Mouse (Mus musculus): Measurements from ENCODE around the gene Appl1. TPM values are rescaled to one million over a fixed set of nuclear protein-coding genes. Genes with fewer than 3 reads are reported as not detected.
"Not testable (repeated sequence)": the region's sequence is repeated elsewhere in the genome, so short reads cannot be mapped to it uniquely, and the experiment has no call there.

The Appl1 gene
- polyA plus RNA-seq, 1 experiment from 2014 or later = 30.4 TPM

DNA sequence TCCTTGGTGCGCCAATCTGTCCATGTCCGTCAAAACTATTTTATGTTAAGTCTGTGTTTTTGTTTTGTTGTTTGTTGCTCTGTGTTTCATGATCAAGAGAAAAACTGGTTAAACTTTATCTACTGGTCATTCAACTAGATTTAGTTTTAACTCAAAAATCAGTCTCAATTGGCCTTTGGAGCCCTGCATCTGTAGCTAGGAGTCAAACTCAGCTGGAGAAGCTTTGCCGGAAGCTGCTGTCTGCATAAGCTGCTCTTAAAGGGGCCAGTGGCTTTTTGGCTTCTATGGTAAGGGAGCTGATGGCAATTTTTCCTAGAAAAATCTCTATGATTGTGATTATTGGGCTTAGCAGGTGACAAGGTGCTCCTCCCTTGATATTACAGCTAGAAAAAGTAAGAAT lies 36.1 kb downstream of the Appl1 start:
- Histone ChIP-seq H3K27me3 (ENCODE audit: control insufficient read depth, insufficient read depth, low read length) (no peaks in the 10 kb centered on the region), H3K27ac (ENCODE audit: low read length) (no peak overlapping the region), H3K4me3 (ENCODE audit: low read length) (no peak overlapping the region), H3K9me3 (replicated peaks; ENCODE audit: control insufficient read depth, low read length) (no peaks in the 10 kb centered on the region), H3K9ac (ENCODE audit: low read length) (no peak overlapping the region), H3K4me2 (ENCODE audit: low read depth, low read length) (no peak overlapping the region), H3K4me1 (ENCODE audit: control insufficient read depth, insufficient read depth, low read length) (no peaks in the 10 kb centered on the region), H3K36me3 (ENCODE audit: control insufficient read depth, insufficient read depth) (no peaks in the 10 kb centered on the region)
- WGBS = 82% methylated on average over 3 of the region's 3 CpGs
- no peak for ATAC-seq (replicated peaks; ENCODE audit: extremely low read depth, insufficient read depth, low FRiP score)

DNA sequence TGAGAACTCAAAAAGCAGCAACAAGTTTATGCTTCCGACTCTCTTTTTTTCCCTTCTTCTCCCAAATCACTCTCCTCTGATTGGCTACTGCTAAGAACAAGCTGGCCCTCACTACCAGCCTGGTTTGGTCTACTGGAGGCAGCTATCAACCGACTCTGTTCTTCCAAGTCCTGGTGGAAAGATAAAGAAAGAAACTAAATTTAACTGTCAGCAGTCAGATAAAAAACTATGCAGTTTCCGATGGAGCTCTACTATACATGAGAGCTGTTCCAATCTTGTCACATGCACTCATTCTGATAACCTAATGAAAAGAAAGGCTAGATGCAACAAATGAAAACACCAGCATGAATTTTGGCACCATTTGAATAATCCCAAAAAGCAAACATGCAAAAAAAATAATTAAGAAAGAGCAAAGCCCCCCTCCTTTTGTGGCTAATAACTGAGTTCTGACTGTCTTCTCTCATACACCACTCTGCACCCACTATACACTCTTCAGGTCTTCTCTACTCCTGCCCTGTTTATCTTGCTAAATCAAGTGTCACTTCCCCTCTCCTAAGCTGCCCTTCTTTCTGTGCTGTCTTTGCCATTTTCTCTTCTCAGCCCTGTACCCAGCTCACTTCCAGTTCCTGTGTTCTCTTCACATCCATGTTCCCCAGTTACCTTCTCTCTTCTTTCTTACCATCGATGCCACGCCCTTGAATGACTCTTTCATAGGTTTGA lies 47.2 kb downstream of the Appl1 start:
- H3K36me3 ChIP-seq (ENCODE audit: control insufficient read depth, insufficient read depth) = peaks cover 26% of the 10 kb centered on the region
- 58% methylated on average over 5 of the region's 5 CpGs for WGBS

DNA sequence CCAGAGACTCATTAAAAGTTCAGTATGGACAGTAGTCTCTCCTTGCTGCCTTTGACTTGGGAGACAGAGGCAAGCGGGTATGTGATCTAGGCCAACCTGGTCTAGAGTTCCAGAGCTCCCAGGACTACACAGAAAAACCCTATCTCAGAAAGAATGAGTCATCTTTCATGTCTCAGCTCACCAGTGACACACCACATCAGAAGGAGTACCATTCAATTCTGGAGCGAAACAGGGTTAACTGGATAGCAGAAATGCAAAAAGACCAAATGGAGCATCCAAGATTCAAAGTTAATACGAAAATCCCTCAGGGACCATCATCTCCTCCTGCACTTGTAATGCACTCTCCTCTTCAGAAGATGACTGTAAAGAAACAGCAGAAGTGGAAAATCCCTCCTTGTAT lies 51.7 kb downstream of the Appl1 start:
- Histone ChIP-seq H3K9ac (ENCODE audit: low read length) (no peak overlapping the region), H3K4me3 (ENCODE audit: low read length) (no peak overlapping the region), H3K27ac (ENCODE audit: low read length) (no peak overlapping the region), H3K9me3 (replicated peaks; ENCODE audit: control insufficient read depth, low read length) (no peaks in the 10 kb centered on the region), H3K4me1 (ENCODE audit: control insufficient read depth, insufficient read depth, low read length) (no peaks in the 10 kb centered on the region; the same call in 1 of the 2 replicates), H3K4me2 (ENCODE audit: low read depth, low read length) (no peak overlapping the region), H3K36me3 (ENCODE audit: control insufficient read depth, insufficient read depth) (peaks cover 11% of the 10 kb centered on the region), H3K27me3 (ENCODE audit: control insufficient read depth, insufficient read depth, low read length) (no peaks in the 10 kb centered on the region)
- WGBS = 93% methylated on average over 3 of the region's 3 CpGs
- no peak for ATAC-seq (replicated peaks; ENCODE audit: extremely low read depth, insufficient read depth, low FRiP score)

More for the DNA sequence above, 47.2 kb downstream of the Appl1 start:
- no peak overlapping the region for H3K4me3 ChIP-seq (ENCODE audit: low read length)
- ATAC-seq (replicated peaks; ENCODE audit: extremely low read depth, insufficient read depth, low FRiP score) = no peak
- no peak overlapping the region for H3K4me2 ChIP-seq (ENCODE audit: low read depth, low read length)
- no peaks in the 10 kb centered on the region for H3K9me3 ChIP-seq (replicated peaks; ENCODE audit: control insufficient read depth, low read length)
- H3K4me1 ChIP-seq (ENCODE audit: control insufficient read depth, insufficient read depth, low read length) = no peaks in the 10 kb centered on the region; the same call in 1 of the 2 replicates
- no peaks in the 10 kb centered on the region for H3K27me3 ChIP-seq (ENCODE audit: control insufficient read depth, insufficient read depth, low read length)
- H3K9ac ChIP-seq (ENCODE audit: low read length) = no peak overlapping the region
- H3K27ac ChIP-seq (ENCODE audit: low read length) = no peak overlapping the region

DNA sequence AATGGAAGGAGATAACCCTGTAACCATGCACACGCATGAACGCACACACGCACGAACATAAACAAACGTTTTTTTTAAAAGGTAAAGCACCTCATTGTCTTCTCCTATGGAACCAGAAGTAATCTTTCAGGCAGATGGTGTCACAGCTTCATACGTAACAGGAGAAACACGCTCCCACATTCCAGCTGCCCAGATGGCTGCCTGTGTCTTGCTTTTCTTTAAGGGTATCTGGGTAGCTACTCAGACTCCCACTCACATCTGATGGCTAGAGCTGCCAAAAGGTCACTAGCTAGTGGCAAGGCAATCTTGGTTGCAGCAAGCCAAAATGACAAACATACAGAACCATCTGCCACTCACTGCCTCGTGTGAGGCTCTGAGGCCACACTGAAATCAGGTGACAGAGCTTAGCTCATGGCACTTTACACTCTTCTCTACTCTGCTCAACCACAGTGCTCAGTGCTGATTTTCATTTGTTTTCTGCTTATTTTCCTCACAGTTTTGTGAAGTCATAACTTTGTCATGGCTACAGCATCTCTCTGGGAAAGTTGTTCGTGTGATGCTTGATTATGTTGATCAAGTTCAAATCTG lies 57.3 kb downstream of the Appl1 start:
- WGBS = 75% methylated on average over 9 of the region's 9 CpGs
- H3K27ac ChIP-seq (ENCODE audit: low read length) = no peak overlapping the region
- no peak overlapping the region for H3K9ac ChIP-seq (ENCODE audit: low read length)
- H3K4me1 ChIP-seq (ENCODE audit: control insufficient read depth, insufficient read depth, low read length) = peaks cover 3% of the 10 kb centered on the region; the same call in 1 of the 2 replicates
- ATAC-seq (replicated peaks; ENCODE audit: extremely low read depth, insufficient read depth, low FRiP score) = no peak
- H3K27me3 ChIP-seq (ENCODE audit: control insufficient read depth, insufficient read depth, low read length) = no peaks in the 10 kb centered on the region
- no peaks in the 10 kb centered on the region for H3K36me3 ChIP-seq (ENCODE audit: control insufficient read depth, insufficient read depth)
- H3K9me3 ChIP-seq (replicated peaks; ENCODE audit: control insufficient read depth, low read length) = no peaks in the 10 kb centered on the region
- no peak overlapping the region for H3K4me3 ChIP-seq (ENCODE audit: low read length)
- no peak overlapping the region for H3K4me2 ChIP-seq (ENCODE audit: low read depth, low read length)

DNA sequence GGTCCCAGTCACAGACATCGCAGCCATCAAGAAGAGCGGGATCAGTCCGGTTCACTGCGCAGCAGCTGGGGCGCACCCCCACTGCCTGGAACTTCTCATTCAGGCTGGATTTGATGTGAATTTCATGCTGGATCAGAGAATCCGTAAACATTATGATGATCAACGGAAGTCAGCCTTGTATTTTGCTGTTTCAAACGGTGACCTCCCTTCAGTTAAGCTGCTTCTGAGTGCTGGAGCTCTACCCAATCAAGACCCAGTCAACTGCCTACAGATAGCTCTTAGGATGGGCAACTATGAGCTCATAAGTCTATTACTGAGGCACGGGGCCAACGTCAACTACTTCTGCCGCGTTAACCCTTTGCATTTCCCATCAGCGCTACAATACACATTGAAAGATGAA lies 59.2 kb downstream of the Appl1 start:
- H3K27ac ChIP-seq (ENCODE audit: low read length) = no peak overlapping the region
- no peak for ATAC-seq (replicated peaks; ENCODE audit: extremely low read depth, insufficient read depth, low FRiP score)
- 89% methylated on average over 13 of the region's 13 CpGs for WGBS
- no peak overlapping the region for H3K4me2 ChIP-seq (ENCODE audit: low read depth, low read length)
- no peaks in the 10 kb centered on the region for H3K36me3 ChIP-seq (ENCODE audit: control insufficient read depth, insufficient read depth)
- no peak overlapping the region for H3K4me3 ChIP-seq (ENCODE audit: low read length)
- H3K4me1 ChIP-seq (ENCODE audit: control insufficient read depth, insufficient read depth, low read length) = peaks cover 3% of the 10 kb centered on the region; the same call in 1 of the 2 replicates
- no peaks in the 10 kb centered on the region for H3K27me3 ChIP-seq (ENCODE audit: control insufficient read depth, insufficient read depth, low read length)
- no peak overlapping the region for H3K9ac ChIP-seq (ENCODE audit: low read length)
- H3K9me3 ChIP-seq (replicated peaks; ENCODE audit: control insufficient read depth, low read length) = no peaks in the 10 kb centered on the region

DNA sequence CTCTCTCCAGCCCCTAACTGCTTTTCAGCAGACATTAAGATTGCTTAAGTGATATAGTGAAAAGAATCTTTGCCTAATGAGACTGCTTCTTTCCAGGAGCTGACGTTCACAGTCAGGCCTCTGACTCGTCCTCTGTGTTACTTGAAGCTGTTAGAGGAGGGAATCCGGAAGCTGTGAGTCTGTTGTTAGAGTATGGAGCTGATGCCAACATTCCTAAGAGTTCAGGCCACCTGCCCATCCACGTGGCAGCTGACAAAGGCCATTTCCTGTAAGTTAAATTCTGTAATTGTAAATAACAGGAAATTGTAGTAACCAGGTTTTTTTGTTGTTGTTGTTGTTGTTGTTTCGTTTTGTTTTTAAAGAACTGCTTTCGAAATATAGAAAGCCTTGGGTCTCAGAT lies 59.8 kb downstream of the Appl1 start:
- H3K4me3 ChIP-seq (ENCODE audit: low read length) = no peak overlapping the region
- no peaks in the 10 kb centered on the region for H3K9me3 ChIP-seq (replicated peaks; ENCODE audit: control insufficient read depth, low read length)
- no peak for ATAC-seq (replicated peaks; ENCODE audit: extremely low read depth, insufficient read depth, low FRiP score)
- H3K4me2 ChIP-seq (ENCODE audit: low read depth, low read length) = no peak overlapping the region
- no peaks in the 10 kb centered on the region for H3K27me3 ChIP-seq (ENCODE audit: control insufficient read depth, insufficient read depth, low read length)
- H3K36me3 ChIP-seq (ENCODE audit: control insufficient read depth, insufficient read depth) = no peaks in the 10 kb centered on the region
- peaks cover 3% of the 10 kb centered on the region; the same call in 1 of the 2 replicates for H3K4me1 ChIP-seq (ENCODE audit: control insufficient read depth, insufficient read depth, low read length)
- no peak overlapping the region for H3K27ac ChIP-seq (ENCODE audit: low read length)
- 48% methylated on average over 6 of the region's 6 CpGs for WGBS
- no peak overlapping the region for H3K9ac ChIP-seq (ENCODE audit: low read length)

DNA sequence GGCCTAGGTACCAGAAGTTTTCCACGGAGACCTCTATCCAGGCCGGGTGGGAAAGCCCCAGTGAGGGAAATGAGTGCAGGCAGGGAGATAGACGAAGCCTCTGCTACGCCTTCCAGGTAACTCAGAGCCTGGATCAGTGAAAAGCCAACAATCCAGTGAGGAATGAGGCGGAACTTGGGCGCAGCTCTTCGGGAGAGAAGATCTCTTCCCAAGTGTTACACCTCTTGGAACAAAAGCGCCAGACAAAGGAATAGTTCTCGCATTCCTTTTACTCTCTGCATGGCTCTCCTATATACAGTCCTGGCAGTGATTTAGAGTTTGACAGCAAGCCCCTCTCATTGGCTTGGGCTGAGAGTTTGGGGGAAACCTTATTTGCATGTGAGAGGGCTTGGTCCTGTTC lies 60.6 kb downstream of the Appl1 start:
- WGBS = 47% methylated on average over 9 of the region's 9 CpGs

DNA sequence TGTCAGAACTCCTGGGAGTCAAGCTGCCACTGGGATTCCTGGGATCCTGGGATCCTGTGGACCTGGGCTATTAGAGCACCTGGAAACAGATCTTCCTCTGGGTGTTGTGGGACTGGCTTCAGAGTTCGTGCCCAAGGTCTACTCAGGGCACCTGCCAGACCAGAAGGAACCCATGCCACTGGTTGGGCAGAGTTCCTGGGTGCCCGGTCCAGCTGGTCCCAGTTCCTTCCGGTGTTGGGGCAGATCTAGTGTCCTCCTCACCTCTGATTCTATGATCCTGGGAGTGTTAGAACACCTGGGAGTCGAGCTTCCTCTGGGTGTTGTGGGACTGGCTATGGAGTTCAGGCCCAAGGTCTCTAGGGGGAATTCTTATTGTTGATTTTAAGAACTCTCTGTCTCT lies 63.6 kb downstream of the Appl1 start:
- Histone ChIP-seq H3K27ac (ENCODE audit: low read length) (no peak overlapping the region), H3K9ac (ENCODE audit: low read length) (no peak overlapping the region), H3K36me3 (ENCODE audit: control insufficient read depth, insufficient read depth) (no peaks in the 10 kb centered on the region), H3K4me3 (ENCODE audit: low read length) (no peak overlapping the region), H3K9me3 (replicated peaks; ENCODE audit: control insufficient read depth, low read length) (no peaks in the 10 kb centered on the region), H3K27me3 (ENCODE audit: control insufficient read depth, insufficient read depth, low read length) (no peaks in the 10 kb centered on the region), H3K4me1 (ENCODE audit: control insufficient read depth, insufficient read depth, low read length) (peaks cover 3% of the 10 kb centered on the region; the same call in 1 of the 2 replicates), H3K4me2 (ENCODE audit: low read depth, low read length) (no peak overlapping the region)
- 80% methylated on average over 4 of the region's 4 CpGs for WGBS
- no peak for ATAC-seq (replicated peaks; ENCODE audit: extremely low read depth, insufficient read depth, low FRiP score)

More for the DNA sequence above, 60.6 kb downstream of the Appl1 start:
- not testable (repeated sequence) for H3K4me3 ChIP-seq (ENCODE audit: low read length); H3K9ac ChIP-seq (ENCODE audit: low read length); H3K4me1 ChIP-seq (ENCODE audit: control insufficient read depth, insufficient read depth, low read length); H3K27ac ChIP-seq (ENCODE audit: low read length); H3K27me3 ChIP-seq (ENCODE audit: control insufficient read depth, insufficient read depth, low read length); H3K36me3 ChIP-seq (ENCODE audit: control insufficient read depth, insufficient read depth); H3K9me3 ChIP-seq (replicated peaks; ENCODE audit: control insufficient read depth, low read length); ATAC-seq (replicated peaks; ENCODE audit: extremely low read depth, insufficient read depth, low FRiP score); H3K4me2 ChIP-seq (ENCODE audit: low read depth, low read length)

DNA sequence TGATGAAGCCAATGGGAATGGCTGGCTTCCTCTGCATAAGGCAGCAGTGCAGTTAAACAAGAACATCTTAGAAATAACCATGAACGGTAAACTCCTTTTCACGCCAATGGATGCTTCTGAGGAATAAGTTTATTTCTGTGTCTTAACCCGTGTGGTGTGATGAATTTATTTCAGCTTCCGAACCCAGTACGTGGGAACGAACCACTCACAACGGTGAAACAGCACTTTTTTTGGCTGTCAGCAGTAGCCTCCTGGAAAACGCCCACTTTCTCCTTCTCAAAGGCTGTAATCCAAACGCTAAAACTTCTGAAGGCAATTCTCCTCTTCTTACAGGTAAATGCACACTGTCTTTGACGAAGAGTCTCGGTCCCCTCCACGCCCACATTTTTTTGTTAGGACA lies 70.1 kb downstream of the Appl1 start:
- H3K9me3 ChIP-seq (replicated peaks; ENCODE audit: control insufficient read depth, low read length) = no peaks in the 10 kb centered on the region

More for the DNA sequence above, 70.1 kb downstream of the Appl1 start:
- H3K27me3 ChIP-seq (ENCODE audit: control insufficient read depth, insufficient read depth, low read length) = no peaks in the 10 kb centered on the region
- H3K36me3 ChIP-seq (ENCODE audit: control insufficient read depth, insufficient read depth) = no peaks in the 10 kb centered on the region
- H3K4me2 ChIP-seq (ENCODE audit: low read depth, low read length) = no peak overlapping the region
- ATAC-seq (replicated peaks; ENCODE audit: extremely low read depth, insufficient read depth, low FRiP score) = no peak
- no peak overlapping the region for H3K4me3 ChIP-seq (ENCODE audit: low read length)
- H3K27ac ChIP-seq (ENCODE audit: low read length) = no peak overlapping the region
- H3K9ac ChIP-seq (ENCODE audit: low read length) = no peak overlapping the region
- 82% methylated on average over 12 of the region's 12 CpGs for WGBS
- H3K4me1 ChIP-seq (ENCODE audit: control insufficient read depth, insufficient read depth, low read length) = no peaks in the 10 kb centered on the region

All from heart, embryonic 16.5 days (tissue).